Mouse (Mus musculus) neural tube, embryonic 14.5 days (tissue): Measurements from ENCODE around the gene Krt39. TPM values are rescaled to one million over a fixed set of nuclear protein-coding genes. Genes with fewer than 3 reads are reported as not detected.

Source experiments
- ATAC-seq: fragments of 200-750 bp; cut with Nextera tagmentation; 2 replicates; pipeline ENCODE4 v1.8.0; 2017; ENCODE audit warnings: low read depth, mild to moderate bottlenecking, moderate TSS enrichment, moderate library complexity
- H3K27ac ChIP-seq: fragments of 300-500 bp; sonication (generic); 2 replicates; pipeline ENCODE4 v1.5.1; 2014; ENCODE audit warnings: low read depth, mild to moderate bottlenecking, control low read depth, low read length, moderate library complexity, mixed read lengths
- H3K27me3 ChIP-seq: fragments of 300-500 bp; sonication (generic); 2 replicates; pipeline ENCODE4 v1.6.1; 2014; ENCODE audit warnings: low read length; ENCODE audit not compliant: control insufficient read depth, insufficient read depth
- H3K36me3 ChIP-seq: fragments of 300-500 bp; sonication (generic); 2 replicates; pipeline ENCODE4 v1.6.1; 2014; ENCODE audit warnings: low read length, mixed read lengths; ENCODE audit not compliant: control insufficient read depth, insufficient read depth
- H3K4me1 ChIP-seq: fragments of 300-500 bp; sonication (generic); 2 replicates; pipeline ENCODE4 v1.6.1; 2014; ENCODE audit warnings: low read length; ENCODE audit not compliant: control insufficient read depth, insufficient read depth
- H3K4me2 ChIP-seq: fragments of 300-500 bp; sonication (generic); 2 replicates; pipeline ENCODE4 v1.6.1; 2014; ENCODE audit warnings: mild to moderate bottlenecking, low read depth, low read length, control low read depth
- H3K4me3 ChIP-seq: fragments of 300-500 bp; sonication (generic); 2 replicates; pipeline ENCODE4 v1.5.1; 2014; ENCODE audit warnings: low read depth, low read length, control low read depth, mixed read lengths
- H3K9ac ChIP-seq: fragments of 300-500 bp; sonication (generic); replicated peaks from 2 replicates; pipeline ENCODE4 v1.6.1; 2014; ENCODE audit warnings: low read depth, mild to moderate bottlenecking, control low read depth, low read length, mixed read lengths
- H3K9me3 ChIP-seq: fragments of 300-500 bp; sonication (generic); 2 replicates; pipeline ENCODE4 v1.6.1; 2016; ENCODE audit warnings: low read length; ENCODE audit not compliant: control insufficient read depth
- WGBS: fragments of 180-500 bp; shearing (Covaris S2); extraction: QIAGEN DNeasy Blood & Tissue Kit; methylation state at CpG from one replicate; pipeline ENCODE4 v1.1.7; 2014; 5-methylcytosine and 5-hydroxymethylcytosine counted together
- polyA plus RNA-seq: library from polyadenylated mRNA; unstranded; fragments of >200 nt; fragmentation: Nextera tagmentation; extraction: Ambion mirVana; gene quantifications from 2 replicates; pipeline ENCODE4 v1.2.1, GENCODE M21; 2014

Krt39 gene
- not detected in 2 replicates for polyA plus RNA-seq

DNA sequence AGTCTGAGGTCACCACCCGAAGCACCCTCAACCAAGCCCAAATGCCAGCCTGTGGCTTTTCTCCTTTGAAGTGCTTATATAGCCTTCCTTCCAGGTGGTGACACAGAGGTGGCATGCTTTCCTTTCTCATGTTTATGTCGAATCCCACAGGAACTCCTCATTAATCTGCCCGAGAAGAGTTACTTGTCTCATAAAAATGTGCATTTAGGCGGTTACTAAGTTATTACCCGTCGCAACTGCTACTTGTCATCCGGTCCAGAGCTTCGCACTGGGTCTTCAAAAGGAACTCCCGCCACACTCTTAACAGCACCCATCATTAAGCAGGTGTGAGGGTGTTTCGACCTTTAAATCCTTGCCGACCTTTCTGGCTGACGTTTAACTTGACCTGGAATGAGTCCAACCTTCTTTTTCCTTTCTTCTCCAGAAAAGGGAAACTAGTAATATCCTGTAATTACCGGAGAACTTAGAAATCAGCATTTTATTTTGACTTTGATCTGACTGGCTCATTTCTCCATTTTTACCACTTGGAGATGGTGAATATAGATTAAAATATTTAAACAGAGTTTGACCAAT lies at the start of gene Krt39:
TSS of gene Krt39 (minus strand) at position 51 of the 573 bp plus-strand sequence.
- Histone ChIP-seq H3K4me2 (no peak within 1 kb of the TSS), H3K4me1 (no peaks in the 10 kb centered on the region), H3K9me3 (no peaks in the 10 kb centered on the region), H3K4me3 (no peak within 1 kb of the TSS), H3K9ac (no peak within 1 kb of the TSS), H3K36me3 (no peaks in the 10 kb centered on the region), H3K27me3 (no peaks in the 10 kb centered on the region), H3K27ac (no peak within 1 kb of the TSS)
- ATAC-seq, result no peak
- WGBS, result 77% methylated on average over 13 of the region's 13 CpGs

DNA sequence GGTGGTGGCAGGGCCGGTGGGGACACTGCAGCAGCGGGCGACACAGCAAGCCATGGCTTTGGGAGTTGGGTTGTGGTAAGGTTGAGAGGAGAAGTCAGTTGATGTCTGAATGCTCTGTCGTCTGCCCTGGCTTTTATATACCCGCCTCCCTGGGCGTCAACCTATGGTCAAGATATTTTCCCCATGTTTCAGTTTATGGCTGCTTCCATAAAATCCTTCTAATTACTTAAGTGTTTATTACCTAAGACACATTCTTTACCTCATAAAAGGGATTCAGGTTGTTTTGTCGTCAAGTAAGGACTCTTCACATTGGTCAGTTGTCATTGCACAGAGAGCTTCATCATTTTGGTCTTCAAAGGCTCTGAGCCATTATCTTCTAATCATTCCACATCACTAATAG lies 45.4 kb upstream of the Krt39 start, which contains the start of gene Krtap3-1:
TSS of gene Krtap3-1 (minus strand) at position 101 of the 400 bp plus-strand sequence.
- no peak within 1 kb of the TSS for H3K9ac ChIP-seq
- H3K36me3 ChIP-seq, result no peaks in the 10 kb centered on the region
- no peaks in the 10 kb centered on the region for H3K27me3 ChIP-seq
- H3K27ac ChIP-seq, result no peak within 1 kb of the TSS
- no peak within 1 kb of the TSS for H3K4me3 ChIP-seq
- H3K9me3 ChIP-seq, result no peaks in the 10 kb centered on the region
- no peaks in the 10 kb centered on the region for H3K4me1 ChIP-seq
- no peak for ATAC-seq
- WGBS, result 57% methylated on average over 7 of the region's 7 CpGs
- no peak within 1 kb of the TSS for H3K4me2 ChIP-seq

DNA sequence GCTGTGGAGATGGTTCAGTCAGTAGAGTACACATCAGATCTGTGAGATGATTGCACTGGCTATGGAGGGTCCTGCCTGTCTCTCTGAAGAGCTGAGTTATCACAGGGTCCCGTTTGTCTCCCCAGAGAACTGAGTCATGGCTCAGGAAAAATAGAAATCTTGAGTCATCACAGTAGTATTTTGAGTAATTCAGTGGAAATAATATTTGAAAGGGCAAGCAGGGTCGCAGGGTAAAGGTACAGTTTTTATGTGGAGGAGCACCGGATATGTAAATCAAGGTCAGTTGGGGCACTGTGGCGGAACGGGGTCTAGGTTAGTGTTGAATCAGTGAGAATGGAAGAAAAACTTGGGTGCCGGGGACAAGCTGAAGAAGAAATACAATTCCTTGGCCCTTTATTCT lies 41.4 kb upstream of the Krt39 start:
- Histone ChIP-seq H3K4me1 (no peaks in the 10 kb centered on the region), H3K36me3 (no peaks in the 10 kb centered on the region), H3K4me2 (no peak overlapping the region), H3K9me3 (no peaks in the 10 kb centered on the region), H3K9ac (no peak overlapping the region), H3K27ac (no peak overlapping the region), H3K4me3 (no peak overlapping the region), H3K27me3 (no peaks in the 10 kb centered on the region)
- WGBS, result 84% methylated on average over 6 of the region's 6 CpGs
- ATAC-seq, result no peak

DNA sequence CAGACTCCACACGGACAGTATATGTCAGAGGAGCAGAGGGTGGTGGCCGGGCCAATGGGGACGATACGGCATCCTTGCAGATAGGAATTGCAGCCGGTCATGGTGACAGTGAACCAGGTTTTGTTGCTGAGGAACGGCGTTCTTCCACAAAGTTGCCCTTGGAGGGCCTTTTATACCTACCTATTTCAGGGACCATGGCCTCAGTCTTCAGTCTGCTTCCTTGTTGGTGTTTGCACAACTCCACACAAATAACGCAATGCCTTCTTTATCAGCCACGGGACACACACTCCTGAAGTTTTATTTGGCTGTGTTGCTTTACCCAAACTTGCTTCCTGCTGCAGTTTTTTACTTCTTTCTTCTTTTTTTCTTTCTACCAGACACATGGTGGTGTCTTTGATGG lies 38.2 kb upstream of the Krt39 start, which contains the start of gene Gm11939:
TSS of gene Gm11939 (minus strand) at position 101 of the 400 bp plus-strand sequence.
- Histone ChIP-seq H3K4me3 (no peak within 1 kb of the TSS), H3K9me3 (no peaks in the 10 kb centered on the region), H3K27ac (no peak within 1 kb of the TSS), H3K9ac (no peak within 1 kb of the TSS), H3K27me3 (no peaks in the 10 kb centered on the region), H3K4me1 (no peaks in the 10 kb centered on the region), H3K4me2 (no peak within 1 kb of the TSS), H3K36me3 (no peaks in the 10 kb centered on the region)
- WGBS, result 93% methylated on average over 9 of the region's 9 CpGs
- ATAC-seq, result no peak

DNA sequence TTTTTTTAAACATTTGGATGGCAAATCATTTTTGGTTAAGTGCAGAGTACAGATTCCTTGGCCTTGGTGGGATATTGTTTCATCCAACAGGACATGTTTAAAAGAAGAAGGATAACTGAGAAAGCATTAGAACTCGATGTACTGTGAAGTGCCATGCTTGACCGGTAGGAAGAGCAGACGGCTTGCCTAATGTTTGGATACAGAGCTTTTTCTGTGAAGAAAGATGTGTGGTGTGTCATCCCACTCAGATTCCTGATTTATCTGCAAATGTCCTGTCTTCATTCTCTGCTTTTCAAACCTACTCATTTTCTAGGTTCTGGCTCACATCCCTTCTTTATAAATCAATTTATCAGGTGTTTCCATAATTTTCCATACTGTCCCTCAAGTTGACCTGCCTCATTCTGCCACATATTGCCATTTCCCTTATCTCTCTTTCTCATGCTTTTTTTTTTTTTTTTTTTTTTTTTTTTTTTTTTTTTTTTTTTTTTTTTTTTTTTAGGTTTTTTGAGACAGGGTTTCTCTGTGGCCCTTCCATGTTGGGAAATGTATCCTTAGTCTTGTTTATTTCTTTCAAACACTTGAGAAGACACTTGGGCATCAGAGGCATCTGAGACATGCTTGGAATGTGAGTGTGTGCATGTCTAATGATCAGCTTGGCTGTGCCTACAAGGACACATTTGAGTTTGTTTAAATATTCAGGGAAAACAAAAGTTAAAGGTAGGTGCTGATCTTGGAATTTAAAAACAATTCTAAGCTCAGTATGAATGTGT lies 37.0 kb upstream of the Krt39 start:
- no peaks in the 10 kb centered on the region for H3K36me3 ChIP-seq
- H3K4me1 ChIP-seq, result no peaks in the 10 kb centered on the region
- no peaks in the 10 kb centered on the region for H3K27me3 ChIP-seq
- no peaks in the 10 kb centered on the region for H3K9me3 ChIP-seq
- H3K4me2 ChIP-seq, result no peak overlapping the region
- no peak overlapping the region for H3K9ac ChIP-seq
- 84% methylated on average over 3 of the region's 3 CpGs for WGBS
- no peak overlapping the region for H3K27ac ChIP-seq
- no peak for ATAC-seq
- H3K4me3 ChIP-seq, result no peak overlapping the region

DNA sequence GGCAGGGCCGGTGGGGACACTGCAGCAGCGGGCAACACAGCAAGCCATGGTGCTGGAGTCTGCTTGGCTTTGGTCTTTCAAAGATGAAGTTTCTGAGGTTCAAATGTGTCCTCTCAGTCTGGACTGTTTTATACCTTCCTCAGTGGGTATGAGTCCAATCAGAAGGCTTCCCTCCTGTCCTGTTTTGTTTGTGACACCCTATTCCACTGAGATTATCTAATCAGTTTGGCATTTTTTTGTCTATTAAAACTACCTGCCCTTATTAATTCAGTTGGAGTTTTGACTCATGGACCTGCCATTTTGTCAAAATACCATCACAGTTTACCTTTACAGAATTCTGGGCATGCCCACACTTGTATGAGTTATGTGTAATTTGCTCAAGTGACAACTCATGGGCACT lies 35.6 kb upstream of the Krt39 start, which contains the start of gene Krtap3-2:
TSS of gene Krtap3-2 (minus strand) at position 101 of the 400 bp plus-strand sequence.
- Histone ChIP-seq H3K4me2 (no peak within 1 kb of the TSS), H3K36me3 (no peaks in the 10 kb centered on the region), H3K4me3 (no peak within 1 kb of the TSS), H3K4me1 (no peaks in the 10 kb centered on the region), H3K27me3 (no peaks in the 10 kb centered on the region), H3K9ac (no peak within 1 kb of the TSS), H3K27ac (no peak within 1 kb of the TSS), H3K9me3 (no peaks in the 10 kb centered on the region)
- 94% methylated on average over 2 of the region's 2 CpGs for WGBS
- no peak for ATAC-seq

DNA sequence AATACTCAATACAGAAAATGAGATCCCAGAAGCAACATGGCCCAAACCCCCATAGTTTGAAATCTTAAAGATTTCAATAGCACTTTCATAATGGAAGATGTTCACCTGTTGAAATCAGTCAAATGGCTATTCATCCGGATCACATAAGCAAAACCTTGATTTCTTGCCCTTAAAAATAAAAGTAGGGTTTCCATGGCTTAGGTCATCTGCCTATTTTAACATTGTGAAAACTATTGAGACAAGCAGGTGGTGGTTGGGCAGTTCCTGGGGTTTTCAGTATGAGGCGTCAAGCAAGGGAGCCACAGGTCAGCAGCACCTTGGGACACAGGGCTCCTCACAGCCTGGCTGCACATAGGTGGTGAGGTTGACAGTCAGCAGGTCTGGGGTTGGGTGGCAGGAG lies 35.1 kb upstream of the Krt39 start:
- no peaks in the 10 kb centered on the region for H3K9me3 ChIP-seq
- no peaks in the 10 kb centered on the region for H3K4me1 ChIP-seq
- ATAC-seq, result no peak
- no peak overlapping the region for H3K4me3 ChIP-seq
- no peaks in the 10 kb centered on the region for H3K27me3 ChIP-seq
- no peak overlapping the region for H3K4me2 ChIP-seq
- H3K36me3 ChIP-seq, result no peaks in the 10 kb centered on the region
- WGBS, result 96% methylated on average over 2 of the region's 2 CpGs
- no peak overlapping the region for H3K27ac ChIP-seq
- no peak overlapping the region for H3K9ac ChIP-seq

DNA sequence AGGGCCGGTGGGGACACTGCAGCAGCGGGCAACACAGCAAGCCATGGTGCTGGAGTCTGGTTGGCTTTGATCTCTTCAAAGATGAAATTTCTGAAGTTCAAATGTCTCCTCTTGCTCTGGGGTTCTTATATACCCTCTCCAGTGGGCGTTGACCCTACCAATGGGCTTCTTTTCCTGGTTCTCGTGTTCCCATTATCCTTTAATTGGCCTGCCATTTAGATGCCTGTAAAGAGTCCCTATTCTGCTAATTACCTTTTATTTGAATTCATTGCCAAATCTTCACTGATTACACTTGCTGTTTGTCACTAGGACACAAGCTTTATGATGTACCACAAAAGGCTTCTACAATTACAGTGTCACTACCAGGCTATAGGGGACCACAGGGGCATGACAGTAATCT lies 29.6 kb upstream of the Krt39 start, which contains the start of gene Krtap3-3:
TSS of gene Krtap3-3 (minus strand) at position 101 of the 400 bp plus-strand sequence.
- H3K36me3 ChIP-seq, result no peaks in the 10 kb centered on the region
- H3K4me3 ChIP-seq, result no peak within 1 kb of the TSS
- H3K9ac ChIP-seq, result no peak within 1 kb of the TSS
- ATAC-seq, result no peak
- no peaks in the 10 kb centered on the region for H3K4me1 ChIP-seq
- H3K27me3 ChIP-seq, result no peaks in the 10 kb centered on the region
- no peaks in the 10 kb centered on the region for H3K9me3 ChIP-seq
- no peak within 1 kb of the TSS for H3K27ac ChIP-seq
- H3K4me2 ChIP-seq, result no peak within 1 kb of the TSS
- WGBS, result 25% methylated on average over 4 of the region's 4 CpGs

DNA sequence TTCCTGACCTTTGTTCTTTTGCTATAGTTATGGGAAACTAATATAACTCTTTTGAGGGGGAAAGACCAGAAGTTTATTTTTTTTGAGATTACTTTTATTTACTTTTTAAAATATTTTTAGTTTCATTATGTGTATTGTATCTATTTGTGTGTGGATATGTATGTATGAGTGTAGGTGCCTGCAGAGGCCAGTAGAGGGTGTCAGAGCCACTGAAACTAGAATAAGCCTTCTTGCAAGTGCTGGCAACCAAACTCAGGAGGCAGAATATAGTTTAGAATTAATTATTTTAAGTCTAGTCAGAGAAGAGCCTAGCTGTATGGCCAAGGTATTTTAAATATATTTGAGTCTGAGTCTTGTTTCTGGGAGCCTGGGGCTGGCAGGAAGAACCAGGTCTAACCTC lies 26.8 kb upstream of the Krt39 start:
- Histone ChIP-seq H3K4me2 (no peak overlapping the region), H3K27me3 (no peaks in the 10 kb centered on the region), H3K4me3 (no peak overlapping the region), H3K9ac (no peak overlapping the region), H3K27ac (no peak overlapping the region), H3K36me3 (no peaks in the 10 kb centered on the region), H3K4me1 (no peaks in the 10 kb centered on the region), H3K9me3 (no peaks in the 10 kb centered on the region)
- ATAC-seq, result no peak
